Mouse (Mus musculus): Measurements from ENCODE around the gene Tmem59l. TPM values are rescaled to one million over a fixed set of nuclear protein-coding genes. Genes with fewer than 3 reads are reported as not detected.
"Not testable (repeated sequence)": the region's sequence is repeated elsewhere in the genome, so short reads cannot be mapped to it uniquely, and the experiment has no call there.

Tmem59l gene
- polyA plus RNA-seq, 1 experiment from 2014 or later = 6.5 TPM

DNA sequence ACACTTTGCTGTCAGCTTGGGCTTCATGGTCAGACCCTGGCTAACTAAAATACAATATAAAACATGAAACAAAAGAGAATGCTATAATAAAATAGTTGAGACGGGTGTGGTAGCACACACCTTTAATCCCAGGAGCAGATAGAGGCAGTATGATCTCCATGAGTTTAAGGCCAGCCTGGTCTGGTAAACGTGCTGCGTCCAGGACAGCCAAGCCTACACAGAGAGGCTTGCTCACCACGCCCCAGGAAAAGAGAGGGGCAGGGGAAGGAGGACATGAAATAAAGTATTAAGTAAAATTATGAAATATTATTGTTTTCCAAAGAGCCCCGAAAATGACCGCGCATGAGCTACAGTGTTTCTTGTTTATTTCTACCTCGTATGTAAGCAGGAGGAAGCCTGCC, 40.0 kb upstream of the Tmem59l start:
- no peaks in the 10 kb centered on the region for H3K9me3 ChIP-seq (ENCODE audit: low read length)
- 2% methylated on average over 8 of the region's 8 CpGs for WGBS
- peaks cover 24% of the 10 kb centered on the region for H3K36me3 ChIP-seq (ENCODE audit: insufficient read depth, low read length)
- H3K27ac ChIP-seq (ENCODE audit: low read length) = peak overlapping the region; percentile 87; the same call in 1 of the 2 replicates
- no peaks in the 10 kb centered on the region for H3K27me3 ChIP-seq (ENCODE audit: insufficient read depth, low read length)
- peak overlapping the region; percentile 84 for H3K4me3 ChIP-seq (ENCODE audit: low read length)
- peaks cover 30% of the 10 kb centered on the region for H3K4me1 ChIP-seq (ENCODE audit: insufficient read depth, low read length)
- no peak for ATAC-seq (ENCODE audit: low FRiP score, low TSS enrichment)
- H3K4me2 ChIP-seq (replicated peaks; ENCODE audit: low read depth, low read length) = peak overlapping the region; percentile 80
- H3K9ac ChIP-seq (replicated peaks; ENCODE audit: low read length) = peak overlapping the region; percentile 98

DNA sequence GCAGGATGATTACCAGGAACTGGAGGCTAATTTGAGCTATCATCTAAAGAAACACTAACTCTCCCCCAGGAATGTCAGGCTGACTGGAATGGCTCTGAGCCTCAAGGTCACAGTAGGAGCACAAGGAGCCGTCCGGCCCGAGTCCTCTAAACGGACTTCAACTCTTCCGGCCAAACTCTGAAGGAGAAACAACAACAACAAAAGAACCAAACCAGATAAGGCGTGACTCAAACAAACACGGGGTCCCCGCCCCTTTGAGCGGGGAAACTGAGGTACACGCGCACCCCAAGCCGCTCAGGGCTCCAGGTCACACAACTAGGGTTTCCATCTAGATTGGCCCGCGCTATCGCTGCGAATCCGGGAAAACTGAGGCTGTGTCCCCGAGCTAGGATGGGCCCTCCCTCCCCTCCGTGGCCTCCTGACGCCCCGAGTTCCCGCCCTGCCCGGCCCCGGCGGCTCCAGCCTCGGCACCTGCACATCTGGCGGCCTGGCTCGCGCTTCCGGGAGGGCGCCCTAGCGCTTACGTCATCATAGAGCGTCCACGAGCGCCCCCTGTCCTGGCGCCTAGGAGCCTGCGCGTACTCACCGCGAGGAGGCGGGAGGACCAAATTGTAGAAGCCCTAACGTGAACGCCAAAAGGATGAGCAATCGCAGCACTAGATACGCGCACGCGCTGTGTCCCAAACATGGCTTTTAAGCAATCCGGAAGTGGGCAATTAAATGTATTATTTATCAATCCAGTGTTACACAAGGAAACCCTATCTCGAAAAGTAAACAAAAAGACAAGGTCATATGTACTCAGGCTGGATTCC, 35.6 kb upstream of the Tmem59l start:
- peak overlapping the region; percentile 80 for H3K4me3 ChIP-seq (ENCODE audit: low read length)
- under 1% methylated on average over 51 of the region's 51 CpGs for WGBS
- H3K27me3 ChIP-seq (ENCODE audit: insufficient read depth, low read length) = no peaks in the 10 kb centered on the region
- H3K36me3 ChIP-seq (ENCODE audit: insufficient read depth, low read length) = peaks cover 10% of the 10 kb centered on the region; the same call in 1 of the 2 replicates
- peak overlapping the region; percentile 95 for H3K27ac ChIP-seq (ENCODE audit: low read length)
- peak; percentile 81 for ATAC-seq (ENCODE audit: low FRiP score, low TSS enrichment)
- peak overlapping the region; percentile 76 for H3K4me2 ChIP-seq (replicated peaks; ENCODE audit: low read depth, low read length)
- no peaks in the 10 kb centered on the region for H3K9me3 ChIP-seq (ENCODE audit: low read length)
- H3K9ac ChIP-seq (replicated peaks; ENCODE audit: low read length) = peak overlapping the region; percentile 79
- peaks cover 22% of the 10 kb centered on the region for H3K4me1 ChIP-seq (ENCODE audit: insufficient read depth, low read length)

DNA sequence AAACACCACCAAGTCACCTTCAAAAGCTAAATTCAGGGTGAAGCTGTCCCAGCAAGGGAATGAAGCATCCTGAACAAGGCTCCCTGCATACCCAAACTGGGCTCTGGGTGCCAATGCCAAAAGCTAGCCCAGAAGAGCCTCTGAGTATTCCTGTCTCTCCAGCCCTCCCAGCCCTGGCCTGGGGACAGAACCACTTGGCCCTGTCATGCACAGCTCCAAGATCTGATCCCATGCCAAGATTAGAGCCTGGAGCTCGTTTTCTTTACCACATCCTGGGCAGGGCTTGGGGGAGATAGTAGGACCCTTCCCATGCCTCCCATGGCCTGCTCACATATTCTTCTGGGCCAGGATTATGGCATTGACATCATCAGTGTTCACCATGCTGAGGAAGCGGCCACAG, 32.4 kb upstream of the Tmem59l start:
- Histone ChIP-seq H3K36me3 (ENCODE audit: insufficient read depth, low read length) (peaks cover 22% of the 10 kb centered on the region; the same call in 1 of the 2 replicates), H3K4me3 (ENCODE audit: low read length) (no peak overlapping the region), H3K4me1 (ENCODE audit: insufficient read depth, low read length) (peaks cover 15% of the 10 kb centered on the region), H3K27ac (ENCODE audit: low read length) (no peak overlapping the region), H3K9ac (replicated peaks; ENCODE audit: low read length) (no peak overlapping the region), H3K9me3 (ENCODE audit: low read length) (no peaks in the 10 kb centered on the region), H3K27me3 (ENCODE audit: insufficient read depth, low read length) (no peaks in the 10 kb centered on the region), H3K4me2 (replicated peaks; ENCODE audit: low read depth, low read length) (no peak overlapping the region)
- whole genome bisulfite sequencing = 67% methylated on average over 2 of the region's 2 CpGs
- no peak for ATAC-seq (ENCODE audit: low FRiP score, low TSS enrichment)

DNA sequence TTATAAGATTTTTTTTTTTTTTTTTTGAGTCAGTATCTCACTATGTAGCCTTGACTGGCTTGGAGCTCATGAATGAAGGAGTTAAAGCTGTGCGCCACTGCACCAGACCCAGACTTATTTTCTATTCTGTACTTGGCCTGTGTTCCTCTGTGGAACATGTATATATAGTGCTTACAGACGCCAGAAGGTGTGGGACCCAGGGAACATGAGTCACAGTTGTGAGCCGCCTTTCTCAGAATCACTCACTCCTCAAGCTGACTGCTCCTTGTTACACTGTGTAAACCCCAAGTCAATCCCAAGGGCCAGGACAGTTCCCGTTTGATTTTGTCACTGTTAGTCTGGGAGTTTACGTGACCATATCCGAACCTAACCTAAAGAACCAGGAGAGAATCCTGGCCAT, 31.9 kb upstream of the Tmem59l start:
- ATAC-seq (ENCODE audit: low FRiP score, low TSS enrichment) = no peak
- H3K27ac ChIP-seq (ENCODE audit: low read length) = no peak overlapping the region
- H3K36me3 ChIP-seq (ENCODE audit: insufficient read depth, low read length) = peaks cover 27% of the 10 kb centered on the region
- peaks cover 15% of the 10 kb centered on the region for H3K4me1 ChIP-seq (ENCODE audit: insufficient read depth, low read length)
- WGBS = 95% methylated on average over 6 of the region's 6 CpGs
- H3K9me3 ChIP-seq (ENCODE audit: low read length) = no peaks in the 10 kb centered on the region
- H3K27me3 ChIP-seq (ENCODE audit: insufficient read depth, low read length) = no peaks in the 10 kb centered on the region
- no peak overlapping the region for H3K9ac ChIP-seq (replicated peaks; ENCODE audit: low read length)
- no peak overlapping the region for H3K4me2 ChIP-seq (replicated peaks; ENCODE audit: low read depth, low read length)
- H3K4me3 ChIP-seq (ENCODE audit: low read length) = no peak overlapping the region

DNA sequence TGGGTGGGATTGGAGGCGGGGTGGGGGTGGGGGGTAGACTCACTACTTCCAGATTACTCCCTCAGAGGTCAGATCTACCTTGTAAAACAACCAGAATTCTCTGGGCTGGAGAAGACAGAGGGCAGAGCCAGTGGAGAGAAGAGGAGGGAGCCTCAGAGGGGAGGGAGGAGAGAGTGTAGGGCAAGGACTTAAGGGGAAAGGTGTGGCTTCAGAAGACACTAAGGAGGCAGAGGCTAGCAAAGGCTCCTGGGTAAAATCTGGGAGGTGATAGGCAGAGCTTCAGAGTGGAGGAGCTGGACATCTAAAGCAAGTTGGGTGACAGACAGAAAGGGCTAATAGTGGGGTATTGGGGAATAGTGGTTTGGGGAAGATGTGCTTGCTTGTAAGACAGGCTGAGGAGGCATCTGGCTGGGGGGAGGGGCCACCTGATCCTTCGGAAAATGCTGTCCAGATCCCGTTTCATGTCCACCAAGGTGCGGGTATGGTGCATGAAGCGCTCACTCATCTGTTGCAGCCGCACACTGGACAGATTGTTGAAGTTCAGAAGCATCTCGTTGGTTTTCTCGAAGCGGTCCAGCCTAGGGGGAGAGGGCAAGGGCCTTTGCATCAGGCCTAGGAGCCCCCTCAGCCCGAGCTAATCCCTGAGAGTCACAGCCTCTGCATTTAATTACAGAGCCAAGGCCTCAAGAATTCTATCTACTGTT, 30.9 kb upstream of the Tmem59l start:
- Histone ChIP-seq H3K4me2 (replicated peaks; ENCODE audit: low read depth, low read length) (no peak overlapping the region), H3K36me3 (ENCODE audit: insufficient read depth, low read length) (peaks cover 32% of the 10 kb centered on the region), H3K9ac (replicated peaks; ENCODE audit: low read length) (no peak overlapping the region), H3K27ac (ENCODE audit: low read length) (no peak overlapping the region), H3K4me3 (ENCODE audit: low read length) (no peak overlapping the region), H3K4me1 (ENCODE audit: insufficient read depth, low read length) (peaks cover 9% of the 10 kb centered on the region), H3K9me3 (ENCODE audit: low read length) (no peaks in the 10 kb centered on the region), H3K27me3 (ENCODE audit: insufficient read depth, low read length) (no peaks in the 10 kb centered on the region)
- 62% methylated on average over 10 of the region's 10 CpGs for WGBS
- no peak for ATAC-seq (ENCODE audit: low FRiP score, low TSS enrichment)

DNA sequence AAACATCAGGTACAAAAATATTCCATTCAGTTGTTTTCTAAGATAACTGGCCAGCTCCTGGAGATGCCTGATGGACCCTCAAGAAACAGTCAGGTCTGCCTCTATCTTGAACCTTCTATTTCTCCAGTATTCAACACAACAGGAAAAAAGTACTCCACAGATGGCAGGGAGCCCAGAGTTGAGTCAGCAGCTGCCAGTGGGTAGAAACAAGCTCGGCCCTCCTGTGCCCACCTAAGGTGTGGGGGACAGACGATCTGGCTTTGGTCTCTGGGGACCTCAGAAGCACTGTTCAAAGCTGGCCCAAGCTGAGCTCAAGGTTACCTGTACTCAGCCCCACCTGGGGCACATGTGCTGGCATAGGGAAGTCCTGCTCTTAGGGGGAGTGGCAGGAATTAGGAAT, 26.3 kb upstream of the Tmem59l start:
- H3K4me3 ChIP-seq (ENCODE audit: low read length) = no peak overlapping the region
- H3K27ac ChIP-seq (ENCODE audit: low read length) = no peak overlapping the region
- peaks cover 27% of the 10 kb centered on the region for H3K36me3 ChIP-seq (ENCODE audit: insufficient read depth, low read length)
- no peak overlapping the region for H3K9ac ChIP-seq (replicated peaks; ENCODE audit: low read length)
- peaks cover 16% of the 10 kb centered on the region for H3K4me1 ChIP-seq (ENCODE audit: insufficient read depth, low read length)
- H3K9me3 ChIP-seq (ENCODE audit: low read length) = no peaks in the 10 kb centered on the region
- H3K27me3 ChIP-seq (ENCODE audit: insufficient read depth, low read length) = no peaks in the 10 kb centered on the region
- 73% methylated on average over 2 of the region's 2 CpGs for WGBS
- no peak overlapping the region for H3K4me2 ChIP-seq (replicated peaks; ENCODE audit: low read depth, low read length)
- no peak for ATAC-seq (ENCODE audit: low FRiP score, low TSS enrichment)

DNA sequence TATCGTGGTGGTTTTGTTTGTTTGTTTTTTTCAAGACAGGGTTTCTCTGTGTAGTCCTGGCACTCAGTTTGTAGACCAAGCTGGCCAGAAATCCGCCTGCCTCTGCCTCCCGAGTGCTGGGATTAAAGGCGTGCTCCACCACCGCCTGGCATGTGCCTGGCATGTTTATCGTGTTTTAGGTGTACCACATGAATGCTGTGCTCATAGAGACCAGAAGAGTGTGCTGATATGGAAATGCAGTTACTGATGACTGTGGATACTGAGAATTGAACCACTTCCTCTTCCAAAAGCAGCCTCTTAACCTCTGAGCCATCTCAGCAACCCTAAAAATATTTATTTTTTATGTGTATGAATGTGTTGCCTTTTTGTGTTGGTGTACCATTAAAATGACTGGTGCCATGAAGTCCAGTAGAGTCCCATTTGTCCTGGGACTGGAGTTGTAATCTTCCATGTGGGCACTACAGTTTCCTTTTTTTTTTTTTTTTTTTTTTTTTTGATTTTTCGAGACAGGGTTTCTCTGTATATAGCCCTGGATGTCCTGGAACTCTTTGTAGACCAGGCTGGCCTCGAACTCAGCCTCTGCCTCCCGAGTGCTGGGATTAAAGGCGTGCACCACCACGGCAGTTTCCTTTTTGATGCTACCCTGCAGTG, 25.2 kb upstream of the Tmem59l start:
- no peak overlapping the region for H3K27ac ChIP-seq (ENCODE audit: low read length)
- H3K9me3 ChIP-seq (ENCODE audit: low read length) = no peaks in the 10 kb centered on the region
- no peaks in the 10 kb centered on the region for H3K27me3 ChIP-seq (ENCODE audit: insufficient read depth, low read length)
- no peak overlapping the region for H3K4me2 ChIP-seq (replicated peaks; ENCODE audit: low read depth, low read length)
- WGBS = 94% methylated on average over 11 of the region's 11 CpGs
- ATAC-seq (ENCODE audit: low FRiP score, low TSS enrichment) = no peak
- no peak overlapping the region for H3K9ac ChIP-seq (replicated peaks; ENCODE audit: low read length)
- H3K4me3 ChIP-seq (ENCODE audit: low read length) = no peak overlapping the region
- H3K36me3 ChIP-seq (ENCODE audit: insufficient read depth, low read length) = peaks cover 32% of the 10 kb centered on the region
- peaks cover 17% of the 10 kb centered on the region for H3K4me1 ChIP-seq (ENCODE audit: insufficient read depth, low read length)

DNA sequence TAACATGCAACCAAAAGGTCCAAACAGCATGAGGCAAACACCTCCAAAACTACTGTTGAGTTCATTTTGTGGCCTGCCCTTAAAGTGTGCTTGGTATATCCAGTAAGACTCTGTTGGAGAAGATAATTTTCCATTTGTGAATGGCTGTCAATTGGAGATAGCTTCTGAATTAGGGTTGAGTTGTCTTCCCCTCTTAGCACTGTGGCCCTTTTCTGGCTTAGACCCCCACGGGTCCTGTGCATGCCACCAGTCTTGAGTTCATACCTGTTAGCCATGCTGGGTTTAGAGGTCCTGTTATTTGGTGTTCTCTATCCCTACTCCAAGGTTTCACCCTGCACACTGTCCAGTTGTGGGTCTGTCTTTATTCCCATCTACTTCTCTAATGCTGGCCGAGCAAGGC, 24.6 kb upstream of the Tmem59l start:
- Histone ChIP-seq H3K4me3 (ENCODE audit: low read length) (no peak overlapping the region), H3K9ac (replicated peaks; ENCODE audit: low read length) (no peak overlapping the region), H3K4me1 (ENCODE audit: insufficient read depth, low read length) (peaks cover 21% of the 10 kb centered on the region), H3K27ac (ENCODE audit: low read length) (no peak overlapping the region), H3K4me2 (replicated peaks; ENCODE audit: low read depth, low read length) (peak overlapping the region; percentile 52; the same call in 1 of the 2 replicates), H3K36me3 (ENCODE audit: insufficient read depth, low read length) (peaks cover 31% of the 10 kb centered on the region), H3K9me3 (ENCODE audit: low read length) (no peaks in the 10 kb centered on the region), H3K27me3 (ENCODE audit: insufficient read depth, low read length) (no peaks in the 10 kb centered on the region)
- WGBS = 90% methylated on average over 2 of the region's 2 CpGs
- ATAC-seq (ENCODE audit: low FRiP score, low TSS enrichment) = no peak

DNA sequence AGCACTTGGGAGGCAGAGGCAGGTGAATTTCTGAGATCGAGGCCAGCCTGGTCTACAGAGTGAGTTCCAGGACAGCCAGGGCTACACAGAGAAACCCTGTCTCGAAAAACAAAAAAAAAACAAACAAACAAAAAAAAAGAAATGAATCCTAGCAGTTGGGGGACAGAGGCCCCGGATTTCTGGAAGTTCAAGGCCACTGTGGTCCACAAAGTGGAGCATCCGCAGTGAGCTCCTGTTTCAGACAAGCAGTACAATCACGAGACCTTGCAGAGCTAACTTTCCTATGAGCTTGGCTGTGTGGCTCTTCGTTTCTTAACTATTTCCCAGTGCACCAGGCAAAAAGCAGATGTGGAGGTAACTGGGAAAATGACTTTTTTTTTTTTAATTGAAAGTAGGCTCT, 24.0 kb upstream of the Tmem59l start:
- Histone ChIP-seq H3K36me3 (ENCODE audit: insufficient read depth, low read length) (peaks cover 27% of the 10 kb centered on the region), H3K9ac (replicated peaks; ENCODE audit: low read length) (peak overlapping the region; percentile 99), H3K4me2 (replicated peaks; ENCODE audit: low read depth, low read length) (peak overlapping the region; percentile 52), H3K27ac (ENCODE audit: low read length) (peak overlapping the region; percentile 99; the same call in 1 of the 2 replicates), H3K4me3 (ENCODE audit: low read length) (peak overlapping the region; percentile 99), H3K4me1 (ENCODE audit: insufficient read depth, low read length) (peaks cover 22% of the 10 kb centered on the region)
- not testable (repeated sequence) for H3K9me3 ChIP-seq (ENCODE audit: low read length); H3K27me3 ChIP-seq (ENCODE audit: insufficient read depth, low read length); ATAC-seq (ENCODE audit: low FRiP score, low TSS enrichment)
- WGBS = 84% methylated on average over 6 of the region's 6 CpGs

Data from kidney, embryonic 16.5 days (tissue).